Mouse (Mus musculus): ENCODE measurements around the gene Klhl40. TPM values are rescaled to one million over a fixed set of nuclear protein-coding genes. Genes with fewer than 3 reads are reported as not detected.
A peak's percentile ranks its signal among the peaks of the same experiment; 100 is the strongest.

The Klhl40 gene
- polyA plus RNA-seq (2015; fragmentation: Nextera tagmentation; extraction: Ambion mirVana): 1.9 and 3.3 TPM in 2 replicates

- H3K4me1 ChIP-seq (ENCODE audit: control insufficient read depth, insufficient read depth, low read depth, low read length): peaks cover 5% of the 10 kb centered on the region
- 19% methylated on average over 30 of the region's 30 CpGs for WGBS
- no peaks in the 10 kb centered on the region for H3K36me3 ChIP-seq (ENCODE audit: control insufficient read depth, insufficient read depth, low read length)
- H3K4me2 ChIP-seq (ENCODE audit: low read length): peak within 1 kb of the TSS; percentile 80
- peak within 1 kb of the TSS; percentile 48 for H3K9ac ChIP-seq (ENCODE audit: low read depth, low read length)
- ATAC-seq: peak; percentile 71
- no peak within 1 kb of the TSS for H3K27ac ChIP-seq (ENCODE audit: low read depth, low read length)
- H3K27me3 ChIP-seq (replicated peaks; ENCODE audit: control insufficient read depth, insufficient read depth, low read length): peaks cover 9% of the 10 kb centered on the region
- peak within 1 kb of the TSS; percentile 45 for H3K4me3 ChIP-seq (ENCODE audit: low read length)
- no peaks in the 10 kb centered on the region for H3K9me3 ChIP-seq (ENCODE audit: control insufficient read depth, low read length)
Observed at GRCm38 (mm10) chr9:121777484-121778065, at the start of gene Klhl40. Gene Klhl40 (plus strand): TSS chr9:121777607.

- H3K36me3 ChIP-seq (ENCODE audit: control insufficient read depth, insufficient read depth, low read length): peaks cover 26% of the 10 kb centered on the region
- ATAC-seq: no peak
Observed at GRCm38 (mm10) chr9:121740490-121740889, 36.9 kb upstream of the Klhl40 start.

GRCm38 (mm10) chr9:121741168-121741567 lies 36.2 kb upstream of the Klhl40 start:
- H3K27ac ChIP-seq (ENCODE audit: low read depth, low read length): no peak overlapping the region
- H3K4me3 ChIP-seq (ENCODE audit: low read length): no peak overlapping the region
- H3K4me2 ChIP-seq (ENCODE audit: low read length): no peak overlapping the region
- ATAC-seq: no peak
- 96% methylated on average over 3 of the region's 3 CpGs for WGBS
- H3K27me3 ChIP-seq (replicated peaks; ENCODE audit: control insufficient read depth, insufficient read depth, low read length): no peaks in the 10 kb centered on the region
- H3K9me3 ChIP-seq (ENCODE audit: control insufficient read depth, low read length): no peaks in the 10 kb centered on the region
- H3K4me1 ChIP-seq (ENCODE audit: control insufficient read depth, insufficient read depth, low read depth, low read length): no peaks in the 10 kb centered on the region
- H3K9ac ChIP-seq (ENCODE audit: low read depth, low read length): no peak overlapping the region
- H3K36me3 ChIP-seq (ENCODE audit: control insufficient read depth, insufficient read depth, low read length): peaks cover 30% of the 10 kb centered on the region

More at GRCm38 (mm10) chr9:121740490-121740889, 36.9 kb upstream of the Klhl40 start:
- Histone ChIP-seq H3K9ac (ENCODE audit: low read depth, low read length) (no peak overlapping the region), H3K4me2 (ENCODE audit: low read length) (no peak overlapping the region), H3K27ac (ENCODE audit: low read depth, low read length) (no peak overlapping the region), H3K4me1 (ENCODE audit: control insufficient read depth, insufficient read depth, low read depth, low read length) (no peaks in the 10 kb centered on the region), H3K4me3 (ENCODE audit: low read length) (no peak overlapping the region), H3K9me3 (ENCODE audit: control insufficient read depth, low read length) (no peaks in the 10 kb centered on the region), H3K27me3 (replicated peaks; ENCODE audit: control insufficient read depth, insufficient read depth, low read length) (no peaks in the 10 kb centered on the region)
- 88% methylated on average over 6 of the region's 6 CpGs for WGBS

GRCm38 (mm10) chr9:121744051-121744450 lies 33.4 kb upstream of the Klhl40 start:
- H3K9ac ChIP-seq (ENCODE audit: low read depth, low read length): no peak overlapping the region
- no peak overlapping the region for H3K4me3 ChIP-seq (ENCODE audit: low read length)
- peaks cover 55% of the 10 kb centered on the region for H3K36me3 ChIP-seq (ENCODE audit: control insufficient read depth, insufficient read depth, low read length)
- no peak for ATAC-seq
- H3K27ac ChIP-seq (ENCODE audit: low read depth, low read length): no peak overlapping the region
- H3K9me3 ChIP-seq (ENCODE audit: control insufficient read depth, low read length): no peaks in the 10 kb centered on the region
- no peaks in the 10 kb centered on the region for H3K4me1 ChIP-seq (ENCODE audit: control insufficient read depth, insufficient read depth, low read depth, low read length)
- no peak overlapping the region for H3K4me2 ChIP-seq (ENCODE audit: low read length)
- no peaks in the 10 kb centered on the region for H3K27me3 ChIP-seq (replicated peaks; ENCODE audit: control insufficient read depth, insufficient read depth, low read length)
- WGBS: 91% methylated on average over 8 of the region's 8 CpGs

- no peak for ATAC-seq
- H3K36me3 ChIP-seq (ENCODE audit: control insufficient read depth, insufficient read depth, low read length): peaks cover 59% of the 10 kb centered on the region
- WGBS: 96% methylated on average over 9 of the region's 9 CpGs
Observed at GRCm38 (mm10) chr9:121752774-121753173, 24.6 kb upstream of the Klhl40 start.

GRCm38 (mm10) chr9:121754624-121755023 lies 22.8 kb upstream of the Klhl40 start:
- no peaks in the 10 kb centered on the region for H3K27me3 ChIP-seq (replicated peaks; ENCODE audit: control insufficient read depth, insufficient read depth, low read length)
- H3K9me3 ChIP-seq (ENCODE audit: control insufficient read depth, low read length): no peaks in the 10 kb centered on the region
- H3K27ac ChIP-seq (ENCODE audit: low read depth, low read length): no peak overlapping the region
- no peak overlapping the region for H3K4me3 ChIP-seq (ENCODE audit: low read length)
- ATAC-seq: no peak
- 88% methylated on average over 3 of the region's 3 CpGs for WGBS
- H3K36me3 ChIP-seq (ENCODE audit: control insufficient read depth, insufficient read depth, low read length): peaks cover 44% of the 10 kb centered on the region
- peaks cover 12% of the 10 kb centered on the region for H3K4me1 ChIP-seq (ENCODE audit: control insufficient read depth, insufficient read depth, low read depth, low read length)
- no peak overlapping the region for H3K9ac ChIP-seq (ENCODE audit: low read depth, low read length)
- no peak overlapping the region for H3K4me2 ChIP-seq (ENCODE audit: low read length)

More at GRCm38 (mm10) chr9:121752774-121753173, 24.6 kb upstream of the Klhl40 start:
- H3K4me1 ChIP-seq (ENCODE audit: control insufficient read depth, insufficient read depth, low read depth, low read length): peaks cover 1% of the 10 kb centered on the region
- H3K27ac ChIP-seq (ENCODE audit: low read depth, low read length): no peak overlapping the region
- no peak overlapping the region for H3K4me3 ChIP-seq (ENCODE audit: low read length)
- no peak overlapping the region for H3K9ac ChIP-seq (ENCODE audit: low read depth, low read length)
- no peaks in the 10 kb centered on the region for H3K27me3 ChIP-seq (replicated peaks; ENCODE audit: control insufficient read depth, insufficient read depth, low read length)
- H3K9me3 ChIP-seq (ENCODE audit: control insufficient read depth, low read length): no peaks in the 10 kb centered on the region
- H3K4me2 ChIP-seq (ENCODE audit: low read length): no peak overlapping the region

- no peak for ATAC-seq
- no peak overlapping the region for H3K4me2 ChIP-seq (ENCODE audit: low read length)
- H3K27ac ChIP-seq (ENCODE audit: low read depth, low read length): no peak overlapping the region
- no peak overlapping the region for H3K4me3 ChIP-seq (ENCODE audit: low read length)
- 98% methylated on average over 3 of the region's 3 CpGs for WGBS
- H3K9ac ChIP-seq (ENCODE audit: low read depth, low read length): no peak overlapping the region
- peaks cover 26% of the 10 kb centered on the region for H3K4me1 ChIP-seq (ENCODE audit: control insufficient read depth, insufficient read depth, low read depth, low read length)
- peaks cover 24% of the 10 kb centered on the region for H3K36me3 ChIP-seq (ENCODE audit: control insufficient read depth, insufficient read depth, low read length)
- no peaks in the 10 kb centered on the region for H3K27me3 ChIP-seq (replicated peaks; ENCODE audit: control insufficient read depth, insufficient read depth, low read length)
- H3K9me3 ChIP-seq (ENCODE audit: control insufficient read depth, low read length): no peaks in the 10 kb centered on the region
Observed at GRCm38 (mm10) chr9:121756785-121757184, 20.6 kb upstream of the Klhl40 start.

GRCm38 (mm10) chr9:121757432-121757831 lies 20.0 kb upstream of the Klhl40 start:
- WGBS: 59% methylated on average over 3 of the region's 3 CpGs
- ATAC-seq: no peak
- peaks cover 21% of the 10 kb centered on the region; the same call in 1 of the 2 replicates for H3K36me3 ChIP-seq (ENCODE audit: control insufficient read depth, insufficient read depth, low read length)
- no peak overlapping the region for H3K27ac ChIP-seq (ENCODE audit: low read depth, low read length)
- no peak overlapping the region for H3K4me2 ChIP-seq (ENCODE audit: low read length)
- H3K4me1 ChIP-seq (ENCODE audit: control insufficient read depth, insufficient read depth, low read depth, low read length): peaks cover 28% of the 10 kb centered on the region
- H3K27me3 ChIP-seq (replicated peaks; ENCODE audit: control insufficient read depth, insufficient read depth, low read length): no peaks in the 10 kb centered on the region
- no peak overlapping the region for H3K4me3 ChIP-seq (ENCODE audit: low read length)
- no peak overlapping the region for H3K9ac ChIP-seq (ENCODE audit: low read depth, low read length)
- H3K9me3 ChIP-seq (ENCODE audit: control insufficient read depth, low read length): no peaks in the 10 kb centered on the region

GRCm38 (mm10) chr9:121757835-121758814 lies 19.3 kb upstream of the Klhl40 start:
- Histone ChIP-seq H3K9ac (ENCODE audit: low read depth, low read length) (peak overlapping the region; percentile 89), H3K4me3 (ENCODE audit: low read length) (peak overlapping the region; percentile 83), H3K36me3 (ENCODE audit: control insufficient read depth, insufficient read depth, low read length) (peaks cover 28% of the 10 kb centered on the region), H3K9me3 (ENCODE audit: control insufficient read depth, low read length) (no peaks in the 10 kb centered on the region), H3K27ac (ENCODE audit: low read depth, low read length) (peak overlapping the region; percentile 90), H3K4me2 (ENCODE audit: low read length) (peak overlapping the region; percentile 90), H3K27me3 (replicated peaks; ENCODE audit: control insufficient read depth, insufficient read depth, low read length) (no peaks in the 10 kb centered on the region), H3K4me1 (ENCODE audit: control insufficient read depth, insufficient read depth, low read depth, low read length) (peaks cover 28% of the 10 kb centered on the region)
- no peak for ATAC-seq
- 53% methylated on average over 10 of the region's 10 CpGs for WGBS
